Mouse (Mus musculus) kidney, adult 2 months (tissue): Measurements from ENCODE around the gene Fasn.

Experiments used
- CTCF ChIP-seq: fragments of 200-500 bp; conservative IDR thresholded peaks from 2 replicates; pipeline ENCODE4 v1.5.1; 2011; ENCODE audit warnings: low read depth, mild to moderate bottlenecking, control low read depth, low read length, moderate library complexity, mixed read lengths; ENCODE audit not compliant: insufficient read depth, insufficient read length
- POLR2A ChIP-seq: fragments of 200-500 bp; IDR thresholded peaks from one replicate; pipeline ENCODE4 v1.6.1; 2011; ENCODE audit warnings: low read depth, low read length, control low read depth

DNA sequence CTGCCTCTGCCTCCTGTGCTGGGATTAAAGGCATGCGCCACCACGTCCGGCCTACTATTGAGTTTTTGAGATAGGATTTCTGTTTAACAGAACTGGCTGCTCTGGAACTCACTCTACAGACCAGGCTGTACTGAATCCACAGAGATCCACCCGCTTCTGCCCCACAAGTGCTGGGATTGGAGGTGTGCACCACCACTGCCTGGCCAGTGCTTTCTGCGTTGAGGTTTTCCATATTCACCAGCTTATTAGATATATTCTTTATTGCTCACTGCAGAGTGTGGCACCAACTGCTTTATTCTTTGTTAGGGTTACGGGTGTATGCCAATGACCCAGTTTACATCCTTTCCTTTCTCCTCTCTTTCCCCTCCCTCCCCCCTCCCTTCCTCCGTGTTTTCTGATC lies 20.1 kb downstream of the Fasn start:
- TF ChIP-seq CTCF (no peak), POLR2A (no peak)
